Mouse (Mus musculus) stomach, postnatal 0 days (tissue): Measurements from ENCODE around the gene Hdgfl3. TPM values are rescaled to one million over a fixed set of nuclear protein-coding genes. Genes with fewer than 3 reads are reported as not detected.

Experiments
- ATAC-seq: fragments of 200-750 bp; cut with Nextera tagmentation; 2 replicates; pipeline ENCODE4 v1.8.0; 2017; ENCODE audit not compliant: low FRiP score, low TSS enrichment
- DNase-seq: peaks from one replicate; pipeline ENCODE4 v3.0.0-alpha.2; 2016; ENCODE audit warnings: low spot score
- H3K27ac ChIP-seq: fragments of 300-500 bp; sonication (generic); replicated peaks from 2 replicates; pipeline ENCODE4 v1.5.1; 2014; ENCODE audit warnings: mild to moderate bottlenecking, control low read depth
- H3K27me3 ChIP-seq: fragments of 300-500 bp; sonication (generic); 2 replicates; pipeline ENCODE4 v1.6.1; 2014; ENCODE audit warnings: low read length; ENCODE audit not compliant: control insufficient read depth, insufficient read depth
- H3K36me3 ChIP-seq: fragments of 300-500 bp; sonication (generic); 2 replicates; pipeline ENCODE4 v1.6.1; 2014; ENCODE audit warnings: low read length, mixed read lengths; ENCODE audit not compliant: control insufficient read depth, insufficient read depth
- H3K4me1 ChIP-seq: fragments of 300-500 bp; sonication (generic); replicated peaks from 2 replicates; pipeline ENCODE4 v1.6.1; 2014; ENCODE audit warnings: antibody characterized with exemption; ENCODE audit not compliant: control insufficient read depth, insufficient read depth
- H3K4me2 ChIP-seq: fragments of 300-500 bp; sonication (generic); replicated peaks from 2 replicates; pipeline ENCODE4 v1.6.1; 2014; ENCODE audit warnings: low read depth, mild to moderate bottlenecking, control low read depth, moderate library complexity
- H3K4me3 ChIP-seq: fragments of 300-500 bp; sonication (generic); 2 replicates; pipeline ENCODE4 v1.5.1; 2014; ENCODE audit warnings: low read depth, low read length, control low read depth
- H3K9ac ChIP-seq: fragments of 300-500 bp; sonication (generic); 2 replicates; pipeline ENCODE4 v1.6.1; 2014; ENCODE audit warnings: mild to moderate bottlenecking, low read length, control low read depth, mixed read lengths
- H3K9me3 ChIP-seq: fragments of 300-500 bp; sonication (generic); 2 replicates; pipeline ENCODE4 v1.6.1; 2016; ENCODE audit warnings: low read length; ENCODE audit not compliant: control insufficient read depth
- CTCF ChIP-seq: IDR thresholded peaks from 2 replicates; pipeline ENCODE4 v1.5.1; 2016; ENCODE audit warnings: antibody characterized with exemption, low read depth, mild to moderate bottlenecking, moderate library complexity
- EP300 ChIP-seq: optimal IDR thresholded peaks from 2 replicates; pipeline ENCODE3; 2016; ENCODE audit warnings: antibody characterized with exemption
- WGBS: fragments of 180-500 bp; shearing (Covaris S2); extraction: QIAGEN DNeasy Blood & Tissue Kit; methylation state at CpG from one replicate; pipeline ENCODE4 v1.1.7; 2014; 5-methylcytosine and 5-hydroxymethylcytosine counted together
- polyA plus RNA-seq: library from polyadenylated mRNA; unstranded; fragments of >200 nt; fragmentation: Nextera tagmentation; extraction: Ambion mirVana; gene quantifications from 2 replicates; pipeline ENCODE4 v1.2.1, GENCODE M21; 2015

Gene Hdgfl3
- polyA plus RNA-seq = 6.6 and 7.1 TPM in 2 replicates

GRCm38 (mm10) chr7:81934267-81934745 is at the start of gene Hdgfl3:
Gene Hdgfl3, minus strand, starts transcription at chr7:81934473.
- Histone ChIP-seq H3K9me3 (no peaks in the 10 kb centered on the region), H3K4me1 (no peaks in the 10 kb centered on the region), H3K4me3 (peak within 1 kb of the TSS; percentile 76), H3K27me3 (no peaks in the 10 kb centered on the region), H3K9ac (peak within 1 kb of the TSS; percentile 87), H3K4me2 (peak within 1 kb of the TSS; percentile 81), H3K27ac (peak within 1 kb of the TSS; percentile 90), H3K36me3 (no peaks in the 10 kb centered on the region)
- DNase-seq (peak; percentile 89), ATAC-seq (peak; percentile 90)
- 2% methylated on average over 31 of the region's 63 CpGs for WGBS
- TF ChIP-seq CTCF (peak; percentile 51), EP300 (no peak)

- Histone ChIP-seq H3K9me3 (no peaks in the 10 kb centered on the region), H3K36me3 (no peaks in the 10 kb centered on the region), H3K27me3 (no peaks in the 10 kb centered on the region), H3K9ac (no peak overlapping the region), H3K4me1 (no peaks in the 10 kb centered on the region), H3K27ac (no peak overlapping the region), H3K4me3 (no peak overlapping the region), H3K4me2 (no peak overlapping the region)
- ATAC-seq (peak; percentile 26; the same call in 1 of the 2 replicates), DNase-seq (no peak)
- WGBS = 61% methylated on average over 6 of the region's 6 CpGs
- no peak for TF ChIP-seq CTCF
- no peak for TF ChIP-seq EP300
Measured at GRCm38 (mm10) chr7:81983651-81984050, 49.4 kb upstream of the Hdgfl3 start.

- Histone ChIP-seq H3K4me3 (no peak overlapping the region), H3K9ac (no peak overlapping the region), H3K9me3 (no peaks in the 10 kb centered on the region), H3K27ac (no peak overlapping the region), H3K36me3 (no peaks in the 10 kb centered on the region), H3K27me3 (no peaks in the 10 kb centered on the region), H3K4me1 (no peaks in the 10 kb centered on the region), H3K4me2 (no peak overlapping the region)
- 52% methylated on average over 8 of the region's 8 CpGs for WGBS
- TF ChIP-seq EP300 (no peak), CTCF (no peak)
- DNase-seq (no peak), ATAC-seq (no peak)
Measured at GRCm38 (mm10) chr7:81978304-81978703, 44.0 kb upstream of the Hdgfl3 start.

GRCm38 (mm10) chr7:81974616-81975015 is 40.3 kb upstream of the Hdgfl3 start:
- no peak for ATAC-seq
- no peaks in the 10 kb centered on the region for H3K4me1 ChIP-seq
- H3K4me2 ChIP-seq = no peak overlapping the region
- H3K27ac ChIP-seq = no peak overlapping the region
- WGBS = 78% methylated on average over 10 of the region's 10 CpGs
- no peaks in the 10 kb centered on the region for H3K9me3 ChIP-seq
- H3K9ac ChIP-seq = no peak overlapping the region
- H3K4me3 ChIP-seq = no peak overlapping the region
- TF ChIP-seq EP300 = no peak
- no peak for TF ChIP-seq CTCF
- no peaks in the 10 kb centered on the region for H3K36me3 ChIP-seq
- no peaks in the 10 kb centered on the region for H3K27me3 ChIP-seq
- DNase-seq = no peak

GRCm38 (mm10) chr7:81973939-81974338 is 39.7 kb upstream of the Hdgfl3 start:
- DNase-seq (no peak), ATAC-seq (no peak)
- no peaks in the 10 kb centered on the region for H3K4me1 ChIP-seq
- no peaks in the 10 kb centered on the region for H3K9me3 ChIP-seq
- no peak for TF ChIP-seq EP300
- TF ChIP-seq CTCF = no peak
- no peak overlapping the region for H3K4me2 ChIP-seq
- no peaks in the 10 kb centered on the region for H3K36me3 ChIP-seq
- 93% methylated on average over 12 of the region's 12 CpGs for WGBS
- no peaks in the 10 kb centered on the region for H3K27me3 ChIP-seq
- H3K27ac ChIP-seq = no peak overlapping the region
- no peak overlapping the region for H3K4me3 ChIP-seq
- no peak overlapping the region for H3K9ac ChIP-seq

GRCm38 (mm10) chr7:81973339-81973738 is 39.1 kb upstream of the Hdgfl3 start:
- ATAC-seq (no peak), DNase-seq (no peak)
- Histone ChIP-seq H3K4me1 (no peaks in the 10 kb centered on the region), H3K4me2 (no peak overlapping the region), H3K9ac (no peak overlapping the region), H3K9me3 (no peaks in the 10 kb centered on the region), H3K36me3 (no peaks in the 10 kb centered on the region), H3K27ac (no peak overlapping the region), H3K27me3 (no peaks in the 10 kb centered on the region), H3K4me3 (no peak overlapping the region)
- 98% methylated on average over 5 of the region's 5 CpGs for WGBS
- TF ChIP-seq EP300 = no peak
- no peak for TF ChIP-seq CTCF
